Mouse (Mus musculus): ENCODE data around the gene Brpf3. TPM values are rescaled to one million over a fixed set of nuclear protein-coding genes. Genes with fewer than 3 reads are reported as not detected.
A peak's percentile ranks its signal among the peaks of the same experiment; 100 is the strongest.
"Not testable (repeated sequence)": the region's sequence is repeated elsewhere in the genome, so short reads cannot be mapped to it uniquely, and the experiment has no call there.

Brpf3 gene
- polyA plus RNA-seq, 1 experiment from 2014 or later, result 61.8 TPM

GRCm38 (mm10) chr17:28814529-28815097 lies 13.7 kb downstream of the Brpf3 start:
- Histone ChIP-seq H3K9ac (0 out of 2 replicates have a peak overlapping the region, but pooled peaks have one; percentile 22), H3K4me1 (replicated peaks) (peaks cover 82% of the 10 kb centered on the region), H3K27ac (peak overlapping the region; percentile 56; the same call in 1 of the 2 replicates), H3K4me3 (replicated peaks) (no peak overlapping the region), H3K27me3 (no peaks in the 10 kb centered on the region), H3K4me2 (no peak overlapping the region), H3K9me3 (replicated peaks) (no peaks in the 10 kb centered on the region), H3K36me3 (peaks cover 100% of the 10 kb centered on the region)
- ATAC-seq (ENCODE audit: low read depth) (no peak), DNase-seq (no peak)
- 89% methylated on average over 18 of the region's 18 CpGs for WGBS (ENCODE audit: insufficient replicate concordance)

GRCm38 (mm10) chr17:28815384-28816004 lies 14.6 kb downstream of the Brpf3 start:
- ATAC-seq (ENCODE audit: low read depth) (no peak), DNase-seq (no peak)
- Histone ChIP-seq H3K27ac (peak overlapping the region; percentile 63), H3K36me3 (peaks cover 100% of the 10 kb centered on the region), H3K4me2 (no peak overlapping the region), H3K4me3 (replicated peaks) (no peak overlapping the region), H3K9ac (no peak overlapping the region), H3K9me3 (replicated peaks) (no peaks in the 10 kb centered on the region), H3K27me3 (no peaks in the 10 kb centered on the region), H3K4me1 (replicated peaks) (peaks cover 78% of the 10 kb centered on the region)
- 69% methylated on average over 10 of the region's 10 CpGs for WGBS (ENCODE audit: insufficient replicate concordance)

GRCm38 (mm10) chr17:28816326-28816725 lies 15.4 kb downstream of the Brpf3 start:
- DNase-seq; H3K9me3 ChIP-seq (replicated peaks); H3K4me2 ChIP-seq; H3K27me3 ChIP-seq; H3K4me3 ChIP-seq (replicated peaks); ATAC-seq (ENCODE audit: low read depth); H3K27ac ChIP-seq; H3K9ac ChIP-seq: not testable (repeated sequence)
- Histone ChIP-seq H3K36me3 (peaks cover 100% of the 10 kb centered on the region), H3K4me1 (replicated peaks) (peaks cover 78% of the 10 kb centered on the region)
- 90% methylated on average over 10 of the region's 10 CpGs for WGBS (ENCODE audit: insufficient replicate concordance)

- Histone ChIP-seq H3K4me2 (no peak overlapping the region), H3K4me1 (replicated peaks) (peaks cover 80% of the 10 kb centered on the region), H3K9ac (no peak overlapping the region), H3K9me3 (replicated peaks) (no peaks in the 10 kb centered on the region), H3K27ac (no peak overlapping the region; the same call in 1 of the 2 replicates), H3K4me3 (replicated peaks) (no peak overlapping the region), H3K27me3 (no peaks in the 10 kb centered on the region), H3K36me3 (peaks cover 100% of the 10 kb centered on the region)
- whole genome bisulfite sequencing (ENCODE audit: insufficient replicate concordance), result 90% methylated on average over 25 of the region's 25 CpGs
- DNase-seq, result no peak
- ATAC-seq (ENCODE audit: low read depth), result no peak
Observed at GRCm38 (mm10) chr17:28816875-28817811, 16.3 kb downstream of the Brpf3 start.

GRCm38 (mm10) chr17:28820189-28820588 lies 19.3 kb downstream of the Brpf3 start:
- 82% methylated on average over 2 of the region's 2 CpGs for WGBS (ENCODE audit: insufficient replicate concordance)
- peaks cover 86% of the 10 kb centered on the region for H3K4me1 ChIP-seq (replicated peaks)
- no peak for ATAC-seq (ENCODE audit: low read depth)
- H3K9ac ChIP-seq, result no peak overlapping the region
- no peak overlapping the region for H3K4me2 ChIP-seq
- H3K4me3 ChIP-seq (replicated peaks), result no peak overlapping the region
- no peak for DNase-seq
- no peaks in the 10 kb centered on the region for H3K9me3 ChIP-seq (replicated peaks)
- H3K27me3 ChIP-seq, result no peaks in the 10 kb centered on the region
- peak overlapping the region; percentile 99 for H3K27ac ChIP-seq
- peaks cover 98% of the 10 kb centered on the region for H3K36me3 ChIP-seq

GRCm38 (mm10) chr17:28823004-28823745 lies 22.3 kb downstream of the Brpf3 start:
- no peaks in the 10 kb centered on the region for H3K9me3 ChIP-seq (replicated peaks)
- H3K36me3 ChIP-seq, result peaks cover 98% of the 10 kb centered on the region
- H3K4me1 ChIP-seq (replicated peaks), result peaks cover 91% of the 10 kb centered on the region
- H3K27ac ChIP-seq, result peak overlapping the region; percentile 99
- WGBS (ENCODE audit: insufficient replicate concordance), result 43% methylated on average over 13 of the region's 13 CpGs
- H3K27me3 ChIP-seq, result no peaks in the 10 kb centered on the region
- H3K4me2 ChIP-seq, result peak overlapping the region; percentile 81
- peak overlapping the region; percentile 62 for H3K4me3 ChIP-seq (replicated peaks)
- peak overlapping the region; percentile 81 for H3K9ac ChIP-seq
- ATAC-seq (ENCODE audit: low read depth) (peak; percentile 99), DNase-seq (peak; percentile 88)

- DNase-seq, result no peak
- H3K36me3 ChIP-seq, result peaks cover 98% of the 10 kb centered on the region
- H3K27ac ChIP-seq, result peak overlapping the region; percentile 99
- ATAC-seq (ENCODE audit: low read depth), result no peak
- H3K9me3 ChIP-seq (replicated peaks), result no peaks in the 10 kb centered on the region
- peak overlapping the region; percentile 62 for H3K4me3 ChIP-seq (replicated peaks)
- no peaks in the 10 kb centered on the region for H3K27me3 ChIP-seq
- 62% methylated on average over 11 of the region's 11 CpGs for WGBS (ENCODE audit: insufficient replicate concordance)
- peak overlapping the region; percentile 80 for H3K9ac ChIP-seq
- peaks cover 91% of the 10 kb centered on the region for H3K4me1 ChIP-seq (replicated peaks)
- peak overlapping the region; percentile 81 for H3K4me2 ChIP-seq
Observed at GRCm38 (mm10) chr17:28823749-28824148, 22.9 kb downstream of the Brpf3 start.

GRCm38 (mm10) chr17:28824896-28825295 lies 24.0 kb downstream of the Brpf3 start:
- no peak for ATAC-seq (ENCODE audit: low read depth)
- Histone ChIP-seq H3K4me3 (replicated peaks) (peak overlapping the region; percentile 62), H3K4me1 (replicated peaks) (peaks cover 96% of the 10 kb centered on the region), H3K4me2 (peak overlapping the region; percentile 81), H3K27ac (peak overlapping the region; percentile 99), H3K9me3 (replicated peaks) (no peaks in the 10 kb centered on the region), H3K36me3 (peaks cover 98% of the 10 kb centered on the region), H3K27me3 (no peaks in the 10 kb centered on the region), H3K9ac (peak overlapping the region; percentile 80)
- 58% methylated on average over 6 of the region's 6 CpGs for WGBS (ENCODE audit: insufficient replicate concordance)
- DNase-seq, result no peak

GRCm38 (mm10) chr17:28825359-28826041 lies 24.6 kb downstream of the Brpf3 start:
- ATAC-seq (ENCODE audit: low read depth), result no peak
- Histone ChIP-seq H3K27me3 (no peaks in the 10 kb centered on the region), H3K36me3 (peaks cover 98% of the 10 kb centered on the region), H3K9ac (peak overlapping the region; percentile 80), H3K4me3 (replicated peaks) (peak overlapping the region; percentile 62), H3K4me2 (peak overlapping the region; percentile 81), H3K9me3 (replicated peaks) (no peaks in the 10 kb centered on the region), H3K4me1 (replicated peaks) (peaks cover 98% of the 10 kb centered on the region), H3K27ac (peak overlapping the region; percentile 99)
- DNase-seq, result no peak
- 84% methylated on average over 6 of the region's 6 CpGs for WGBS (ENCODE audit: insufficient replicate concordance)

GRCm38 (mm10) chr17:28827665-28828231 lies 26.9 kb downstream of the Brpf3 start:
- H3K4me2 ChIP-seq, result peak overlapping the region; percentile 81

More at GRCm38 (mm10) chr17:28827665-28828231, 26.9 kb downstream of the Brpf3 start:
- 66% methylated on average over 8 of the region's 8 CpGs for WGBS (ENCODE audit: insufficient replicate concordance)
- ATAC-seq (ENCODE audit: low read depth) (no peak), DNase-seq (no peak)
- peak overlapping the region; percentile 80 for H3K9ac ChIP-seq
- H3K27ac ChIP-seq, result peak overlapping the region; percentile 99
- H3K4me3 ChIP-seq (replicated peaks), result peak overlapping the region; percentile 62
- H3K27me3 ChIP-seq, result no peaks in the 10 kb centered on the region
- peaks cover 98% of the 10 kb centered on the region for H3K36me3 ChIP-seq
- no peaks in the 10 kb centered on the region for H3K9me3 ChIP-seq (replicated peaks)
- peaks cover 98% of the 10 kb centered on the region for H3K4me1 ChIP-seq (replicated peaks)

Measured in liver, embryonic 13.5 days (tissue).